Mouse (Mus musculus) kidney, embryonic 16.5 days (tissue): ENCODE measurements at regions not wholly inside any gene's neighbourhood (a gene's known extent, or its start where the extent isn't known, plus 50 kb on each side); places are given as distances from the start of the nearest gene placed in this dataset.

ENCODE experiments used
- ATAC-seq: fragments of 200-750 bp; cut with Nextera tagmentation; 2 replicates; pipeline ENCODE4 v1.8.0; 2017; ENCODE audit warnings: moderate TSS enrichment; ENCODE audit not compliant: low FRiP score, low TSS enrichment
- H3K27ac ChIP-seq: fragments of 300-500 bp; sonication (generic); 2 replicates; pipeline ENCODE4 v1.5.1; 2014; ENCODE audit warnings: low read length
- H3K27me3 ChIP-seq: fragments of 300-500 bp; sonication (generic); 2 replicates; pipeline ENCODE4 v1.6.1; 2014; ENCODE audit warnings: low read length, control low read depth, mixed read lengths; ENCODE audit not compliant: insufficient read depth
- H3K36me3 ChIP-seq: fragments of 300-500 bp; sonication (generic); 2 replicates; pipeline ENCODE4 v1.6.1; 2014; ENCODE audit warnings: low read length, control low read depth, mixed read lengths; ENCODE audit not compliant: insufficient read depth
- H3K4me1 ChIP-seq: fragments of 300-500 bp; sonication (generic); 2 replicates; pipeline ENCODE4 v1.6.1; 2014; ENCODE audit warnings: low read length, control low read depth, mixed read lengths; ENCODE audit not compliant: insufficient read depth
- H3K4me2 ChIP-seq: fragments of 300-500 bp; sonication (generic); replicated peaks from 2 replicates; pipeline ENCODE4 v1.6.1; 2014; ENCODE audit warnings: low read depth, low read length
- H3K4me3 ChIP-seq: fragments of 300-500 bp; sonication (generic); 2 replicates; pipeline ENCODE4 v1.5.1; 2014; ENCODE audit warnings: mild to moderate bottlenecking, low read length
- H3K9ac ChIP-seq: fragments of 300-500 bp; sonication (generic); replicated peaks from 2 replicates; pipeline ENCODE4 v1.6.1; 2014; ENCODE audit warnings: low read length
- H3K9me3 ChIP-seq: fragments of 300-500 bp; sonication (generic); 2 replicates; pipeline ENCODE4 v1.6.1; 2016; ENCODE audit warnings: low read length, control low read depth
- WGBS: fragments of 180-500 bp; shearing (Covaris S2); extraction: QIAGEN DNeasy Blood & Tissue Kit; methylation state at CpG from one replicate; pipeline ENCODE4 v1.1.7; 2014; 5-methylcytosine and 5-hydroxymethylcytosine counted together

DNA sequence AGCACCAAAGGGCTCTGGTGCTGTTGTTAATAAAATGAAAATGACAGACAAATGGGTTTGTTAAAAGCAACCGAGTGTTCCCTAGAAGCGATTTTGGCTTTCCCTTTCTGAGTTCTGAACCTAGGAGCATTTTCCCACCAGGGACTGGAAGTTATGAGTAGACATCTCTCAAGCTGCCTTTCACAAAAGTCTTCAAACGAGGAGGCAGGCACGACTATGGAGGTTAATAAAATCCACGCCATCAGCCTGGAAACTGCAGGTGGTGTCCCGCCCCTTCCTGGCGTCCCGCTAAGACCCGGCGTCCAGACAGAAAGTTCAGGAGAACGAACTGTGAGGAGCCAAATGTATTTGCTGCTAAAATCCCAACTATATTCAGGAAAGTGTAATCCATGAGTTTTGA is 91.1 kb upstream of the Gas1 start:
- Histone ChIP-seq H3K9ac (no peak overlapping the region), H3K36me3 (no peaks in the 10 kb centered on the region), H3K4me3 (no peak overlapping the region), H3K4me1 (peaks cover 43% of the 10 kb centered on the region), H3K9me3 (no peaks in the 10 kb centered on the region), H3K27me3 (no peaks in the 10 kb centered on the region), H3K27ac (peak overlapping the region; percentile 78), H3K4me2 (peak overlapping the region; percentile 33)
- no peak for ATAC-seq
- WGBS, result 63% methylated on average over 11 of the region's 11 CpGs

DNA sequence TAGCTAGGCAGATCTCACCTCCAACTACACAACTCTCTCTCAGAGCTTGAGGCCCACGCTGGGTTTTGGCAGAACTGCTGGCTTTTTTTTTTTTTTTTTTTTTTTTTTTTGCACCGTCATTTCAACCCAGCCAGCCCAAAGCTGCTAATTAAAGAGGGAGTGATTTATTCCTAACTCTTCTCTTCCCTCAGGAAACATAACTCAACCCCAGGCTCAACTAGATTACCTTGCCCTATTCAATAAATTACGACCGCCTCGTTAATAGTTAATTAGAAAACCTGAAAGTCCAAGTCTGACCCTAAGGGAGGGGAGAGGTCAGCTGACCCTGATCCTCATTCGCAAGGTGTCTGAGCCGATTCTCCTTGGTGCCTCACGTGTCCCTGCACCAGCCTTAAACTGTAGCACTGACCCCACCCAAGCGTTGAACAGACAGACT is 92.3 kb upstream of the Gas1 start:
- Histone ChIP-seq H3K4me3 (no peak overlapping the region), H3K36me3 (no peaks in the 10 kb centered on the region), H3K4me2 (peak overlapping the region; percentile 8; the same call in 1 of the 2 replicates), H3K27me3 (no peaks in the 10 kb centered on the region), H3K4me1 (peaks cover 43% of the 10 kb centered on the region), H3K27ac (peak overlapping the region; percentile 78), H3K9ac (no peak overlapping the region; the same call in 1 of the 2 replicates), H3K9me3 (peaks cover 8% of the 10 kb centered on the region)
- peak; percentile 74 for ATAC-seq
- WGBS, result 15% methylated on average over 9 of the region's 9 CpGs

DNA sequence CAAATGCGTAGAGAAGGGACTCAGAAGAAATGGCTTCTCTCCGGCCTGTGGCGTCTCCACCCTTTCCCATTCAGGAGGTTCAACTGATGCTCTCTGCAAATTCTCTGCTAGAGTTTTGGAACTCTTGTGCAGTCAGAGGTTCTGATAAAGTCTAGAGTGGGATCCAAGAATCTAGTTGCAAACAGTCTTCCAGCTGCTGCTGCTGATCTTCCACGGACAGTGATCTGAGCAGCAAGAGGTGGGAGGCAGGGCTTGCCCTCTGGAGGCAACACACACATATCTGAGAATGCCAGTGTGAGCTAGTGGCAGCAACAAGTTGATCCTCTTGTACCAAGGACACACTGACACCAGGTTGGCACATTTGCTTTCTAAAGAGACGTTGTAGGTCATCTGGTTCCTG is 93.4 kb upstream of the Gas1 start:
- H3K9me3 ChIP-seq, result peaks cover 12% of the 10 kb centered on the region
- WGBS, result 78% methylated on average over 5 of the region's 5 CpGs
- H3K9ac ChIP-seq, result no peak overlapping the region
- H3K4me3 ChIP-seq, result no peak overlapping the region
- ATAC-seq, result no peak
- H3K36me3 ChIP-seq, result no peaks in the 10 kb centered on the region
- H3K27ac ChIP-seq, result peak overlapping the region; percentile 68
- H3K4me2 ChIP-seq, result no peak overlapping the region
- no peaks in the 10 kb centered on the region for H3K27me3 ChIP-seq
- H3K4me1 ChIP-seq, result peaks cover 43% of the 10 kb centered on the region

DNA sequence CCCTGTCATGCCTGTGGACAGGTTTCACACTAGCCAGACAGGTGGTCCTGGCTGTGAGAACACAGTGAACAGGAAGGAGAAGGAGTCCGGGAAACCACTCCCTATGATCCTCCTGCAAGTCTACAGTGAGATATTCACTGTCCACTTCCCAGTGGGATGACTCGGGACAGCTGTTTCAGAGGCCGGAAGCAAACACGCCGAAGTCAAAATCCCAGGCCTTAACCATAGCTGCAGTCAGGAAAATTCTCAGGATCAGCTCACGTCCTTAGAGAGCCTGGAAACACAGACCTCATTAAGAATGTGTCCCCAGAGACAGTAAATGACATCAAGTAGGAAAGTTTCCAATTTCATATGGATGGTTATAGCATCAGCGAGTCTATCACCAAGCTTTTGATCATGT is 96.2 kb upstream of the Gas1 start:
- Histone ChIP-seq H3K36me3 (no peaks in the 10 kb centered on the region), H3K27me3 (no peaks in the 10 kb centered on the region), H3K27ac (no peak overlapping the region), H3K4me3 (no peak overlapping the region), H3K9ac (no peak overlapping the region), H3K4me1 (peaks cover 25% of the 10 kb centered on the region), H3K4me2 (no peak overlapping the region), H3K9me3 (peaks cover 12% of the 10 kb centered on the region)
- ATAC-seq, result no peak
- WGBS, result 83% methylated on average over 7 of the region's 7 CpGs

DNA sequence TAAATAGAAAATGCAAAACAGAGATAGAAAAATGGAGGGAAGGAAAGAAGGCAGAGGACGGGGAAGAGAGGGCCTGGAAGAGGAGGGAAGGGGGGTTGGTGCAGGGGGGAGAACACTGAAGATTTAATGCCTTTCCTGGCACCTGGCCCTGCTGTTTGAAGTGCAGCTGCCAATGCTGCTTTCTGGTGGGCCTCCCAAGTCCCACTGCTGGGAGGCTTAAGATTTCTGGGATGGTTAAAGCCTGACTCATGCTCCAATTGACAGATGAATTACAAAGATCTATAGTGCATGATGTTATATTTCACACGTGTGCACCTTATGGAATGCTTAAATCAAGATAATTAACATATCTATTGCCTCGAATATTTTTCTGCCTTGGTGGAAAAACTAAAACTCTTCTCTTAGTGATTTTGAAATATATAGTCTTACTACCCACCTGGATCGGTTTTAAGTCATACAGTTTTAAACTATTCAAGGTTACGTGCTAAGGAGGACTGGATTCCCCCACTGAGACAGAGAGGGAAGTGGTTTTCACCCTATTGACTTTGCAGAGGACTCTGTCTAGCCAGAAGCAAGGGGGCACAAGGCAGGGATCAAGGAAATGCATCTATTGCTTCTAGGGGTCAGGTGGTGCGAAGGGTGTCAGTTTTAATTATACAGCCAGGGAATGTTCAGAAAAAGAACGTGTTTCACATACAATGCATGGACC is 105.5 kb upstream of the Gas1 start:
- no peak overlapping the region for H3K4me2 ChIP-seq
- H3K4me1 ChIP-seq, result peaks cover 8% of the 10 kb centered on the region; the same call in 1 of the 2 replicates
- no peak overlapping the region for H3K27ac ChIP-seq
- no peak overlapping the region for H3K9ac ChIP-seq
- no peaks in the 10 kb centered on the region for H3K36me3 ChIP-seq
- WGBS, result 45% methylated on average over 7 of the region's 7 CpGs
- H3K9me3 ChIP-seq, result no peaks in the 10 kb centered on the region
- H3K4me3 ChIP-seq, result no peak overlapping the region
- no peaks in the 10 kb centered on the region for H3K27me3 ChIP-seq
- no peak for ATAC-seq

DNA sequence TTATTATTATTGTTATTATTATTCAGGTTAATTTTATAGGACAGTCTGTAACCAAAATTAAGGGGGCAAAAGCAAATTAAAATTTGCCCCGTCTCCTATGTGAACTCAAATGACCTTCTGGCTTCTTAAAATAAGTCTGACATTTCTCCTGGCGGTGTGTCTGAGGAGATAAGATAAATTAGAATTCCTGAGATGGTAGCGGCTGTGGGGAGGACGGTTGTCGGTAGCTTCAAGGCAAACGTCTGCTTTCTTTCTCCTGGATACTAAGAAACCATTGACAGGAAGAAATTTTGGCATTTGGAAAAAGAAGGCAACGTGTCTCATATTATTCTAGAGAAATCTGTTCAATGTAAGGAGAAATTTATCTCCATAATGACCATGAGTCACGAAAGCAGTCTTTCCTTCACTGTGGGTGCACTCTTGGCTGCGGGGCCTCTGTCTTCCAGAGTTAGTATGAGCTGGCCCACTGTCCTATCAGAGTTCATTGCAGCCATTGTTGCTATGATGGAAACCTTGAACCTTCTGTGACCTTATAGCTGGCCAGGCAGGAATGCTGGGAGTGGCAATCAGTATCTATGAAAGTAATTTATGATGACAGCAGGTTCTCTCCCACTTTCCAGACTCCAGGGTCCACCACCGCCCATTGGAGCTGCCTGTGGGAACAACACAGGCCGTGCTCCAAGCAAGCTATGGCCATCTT is 109.5 kb upstream of the Gas1 start:
- ATAC-seq, result no peak
- Histone ChIP-seq H3K27ac (no peak overlapping the region), H3K9ac (no peak overlapping the region), H3K36me3 (no peaks in the 10 kb centered on the region), H3K27me3 (no peaks in the 10 kb centered on the region), H3K9me3 (no peaks in the 10 kb centered on the region), H3K4me3 (no peak overlapping the region), H3K4me2 (no peak overlapping the region), H3K4me1 (peaks cover 8% of the 10 kb centered on the region; the same call in 1 of the 2 replicates)
- WGBS, result 48% methylated on average over 11 of the region's 11 CpGs

DNA sequence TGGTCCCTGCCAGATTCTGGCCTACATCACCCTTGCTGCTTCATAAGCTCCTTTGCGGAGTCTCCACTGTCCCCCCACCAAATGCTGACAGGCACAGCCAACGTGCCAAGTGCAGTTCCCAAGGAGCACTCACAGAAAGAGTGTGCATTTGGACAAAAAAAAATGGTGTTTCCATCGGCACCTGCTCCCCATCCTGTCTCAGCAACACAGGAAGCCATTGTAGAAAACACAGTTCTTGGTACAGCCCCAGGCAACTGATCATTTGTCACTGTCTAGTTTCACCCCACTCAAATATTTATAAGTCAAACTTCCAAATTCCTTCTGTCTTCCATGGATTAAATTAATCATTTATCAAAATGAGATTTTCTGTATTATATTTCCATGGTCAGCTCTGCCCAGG is 112.5 kb upstream of the Gas1 start:
- H3K4me2 ChIP-seq, result no peak overlapping the region
- no peak overlapping the region for H3K4me3 ChIP-seq
- WGBS, result 57% methylated on average over 3 of the region's 3 CpGs
- H3K36me3 ChIP-seq, result no peaks in the 10 kb centered on the region
- H3K9ac ChIP-seq, result no peak overlapping the region
- peaks cover 6% of the 10 kb centered on the region; the same call in 1 of the 2 replicates for H3K4me1 ChIP-seq
- H3K27ac ChIP-seq, result no peak overlapping the region
- H3K9me3 ChIP-seq, result no peaks in the 10 kb centered on the region
- no peaks in the 10 kb centered on the region for H3K27me3 ChIP-seq
- ATAC-seq, result no peak

DNA sequence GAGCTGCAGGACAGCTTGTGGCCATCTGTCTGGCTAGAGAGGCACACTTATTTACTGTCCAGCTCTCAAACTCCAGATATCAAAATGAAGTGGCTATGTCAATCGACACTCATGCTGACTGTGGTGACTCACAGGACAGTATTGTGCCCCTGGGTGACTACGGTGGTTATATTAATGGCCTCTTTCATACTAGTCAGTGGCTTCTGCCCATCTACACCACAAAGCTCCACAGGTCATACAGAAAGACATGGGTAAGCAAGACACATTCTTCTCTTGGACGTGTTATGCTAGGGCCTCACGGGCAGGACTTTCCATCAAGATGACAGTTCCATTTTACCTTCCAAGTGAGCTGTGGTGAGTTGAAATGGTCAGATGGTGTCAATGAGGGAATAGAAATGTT is 113.7 kb upstream of the Gas1 start:
- H3K9ac ChIP-seq, result no peak overlapping the region
- 79% methylated on average over 4 of the region's 4 CpGs for WGBS
- H3K4me3 ChIP-seq, result no peak overlapping the region
- H3K9me3 ChIP-seq, result no peaks in the 10 kb centered on the region
- H3K4me1 ChIP-seq, result peaks cover 6% of the 10 kb centered on the region; the same call in 1 of the 2 replicates
- no peak overlapping the region for H3K4me2 ChIP-seq
- H3K27me3 ChIP-seq, result no peaks in the 10 kb centered on the region
- no peaks in the 10 kb centered on the region for H3K36me3 ChIP-seq
- no peak for ATAC-seq
- H3K27ac ChIP-seq, result no peak overlapping the region

DNA sequence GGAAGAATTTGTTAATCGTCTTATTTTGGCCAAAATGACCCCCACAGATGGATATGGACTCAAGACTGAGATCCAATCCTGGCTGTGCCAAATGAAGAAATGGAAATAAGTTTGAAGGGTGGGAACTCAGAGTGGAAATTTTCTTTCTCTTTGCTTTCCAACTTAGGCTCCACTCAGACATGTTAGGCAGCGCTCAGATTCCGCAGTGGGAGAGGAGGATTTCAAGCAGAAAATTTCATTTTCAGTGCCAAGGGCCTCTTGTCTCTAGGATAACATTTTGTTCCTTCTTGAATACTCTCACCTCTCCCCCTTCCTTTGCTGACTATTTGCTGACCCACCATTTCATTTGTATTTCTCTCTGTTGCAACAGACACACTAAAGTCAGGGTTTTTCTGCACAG is 114.2 kb upstream of the Gas1 start:
- Histone ChIP-seq H3K9me3 (no peaks in the 10 kb centered on the region), H3K4me3 (no peak overlapping the region), H3K27me3 (no peaks in the 10 kb centered on the region), H3K4me2 (no peak overlapping the region), H3K36me3 (no peaks in the 10 kb centered on the region), H3K9ac (no peak overlapping the region), H3K27ac (no peak overlapping the region), H3K4me1 (peaks cover 9% of the 10 kb centered on the region)
- ATAC-seq, result no peak
- 88% methylated on average over 3 of the region's 3 CpGs for WGBS
